Mouse (Mus musculus): ENCODE measurements around the gene Hoxd9.
A peak's percentile ranks its signal among the peaks of the same experiment; 100 is the strongest.

Gene Hoxd9

GRCm38 (mm10) chr2:74668370-74669229, 28.9 kb upstream of the Hoxd9 start:
- DNase-seq (ENCODE audit: low read depth, low spot score), result no peak

GRCm38 (mm10) chr2:74669230-74669578, 28.3 kb upstream of the Hoxd9 start:
- no peak for DNase-seq (ENCODE audit: low read depth, low spot score)

GRCm38 (mm10) chr2:74669650-74670235, 27.8 kb upstream of the Hoxd9 start:
- no peak for DNase-seq (ENCODE audit: low read depth, low spot score)

- DNase-seq (ENCODE audit: low read depth, low spot score), result no peak
These were observed 26.8 kb upstream of the Hoxd9 start for GRCm38 (mm10) chr2:74670632-74671188.

GRCm38 (mm10) chr2:74671847-74672246, 25.7 kb upstream of the Hoxd9 start:
- no peak for DNase-seq (ENCODE audit: low read depth, low spot score)

- peak; percentile 30 for DNase-seq (ENCODE audit: low read depth, low spot score)
These were observed 24.8 kb upstream of the Hoxd9 start for GRCm38 (mm10) chr2:74672481-74673362.

GRCm38 (mm10) chr2:74673835-74674425, 23.6 kb upstream of the Hoxd9 start:
- DNase-seq (ENCODE audit: low read depth, low spot score), result no peak

- DNase-seq (ENCODE audit: low read depth, low spot score), result no peak
These were observed 22.5 kb upstream of the Hoxd9 start, which contains the start of gene Hoxd12 for GRCm38 (mm10) chr2:74674881-74675665. Gene Hoxd12, plus strand, starts transcription at chr2:74675013.

- no peak for DNase-seq (ENCODE audit: low read depth, low spot score)
These were observed 21.8 kb upstream of the Hoxd9 start for GRCm38 (mm10) chr2:74675666-74676282.

GRCm38 (mm10) chr2:74676376-74677052, 21.0 kb upstream of the Hoxd9 start:
- DNase-seq (ENCODE audit: low read depth, low spot score), result no peak

GRCm38 (mm10) chr2:74677106-74677505, 20.4 kb upstream of the Hoxd9 start:
- no peak for DNase-seq (ENCODE audit: low read depth, low spot score)

- DNase-seq (ENCODE audit: low read depth, low spot score), result no peak
These were observed 18.5 kb upstream of the Hoxd9 start, which contains the start of gene Hoxd11 for GRCm38 (mm10) chr2:74678891-74679595. Gene Hoxd11, plus strand, starts transcription at chr2:74679557.

- DNase-seq (ENCODE audit: low read depth, low spot score), result no peak
These were observed 17.9 kb upstream of the Hoxd9 start for GRCm38 (mm10) chr2:74679596-74679971.

- DNase-seq (ENCODE audit: low read depth, low spot score), result no peak
These were observed 17.5 kb upstream of the Hoxd9 start for GRCm38 (mm10) chr2:74679980-74680379.

GRCm38 (mm10) chr2:74680561-74681398, 16.7 kb upstream of the Hoxd9 start:
- no peak for DNase-seq (ENCODE audit: low read depth, low spot score)

GRCm38 (mm10) chr2:74681594-74682531, 15.7 kb upstream of the Hoxd9 start:
- no peak for DNase-seq (ENCODE audit: low read depth, low spot score)

GRCm38 (mm10) chr2:74682796-74683195, 14.7 kb upstream of the Hoxd9 start:
- DNase-seq (ENCODE audit: low read depth, low spot score), result no peak

Data from skeletal muscle tissue, adult 2 months (tissue).